Mouse (Mus musculus) T-helper 2 cell (primary cell): ENCODE results near the gene Slc6a16.

Experiments used
- in situ Hi-C: fragments of 300-600 bp; cut with MboI, MseI; formaldehyde crosslinking; loops from one replicate; pipeline ENCODE4 v1.15.1; 2025; ENCODE audit warnings: high pct_unique_total_duplicates

The Slc6a16 gene

DNA sequence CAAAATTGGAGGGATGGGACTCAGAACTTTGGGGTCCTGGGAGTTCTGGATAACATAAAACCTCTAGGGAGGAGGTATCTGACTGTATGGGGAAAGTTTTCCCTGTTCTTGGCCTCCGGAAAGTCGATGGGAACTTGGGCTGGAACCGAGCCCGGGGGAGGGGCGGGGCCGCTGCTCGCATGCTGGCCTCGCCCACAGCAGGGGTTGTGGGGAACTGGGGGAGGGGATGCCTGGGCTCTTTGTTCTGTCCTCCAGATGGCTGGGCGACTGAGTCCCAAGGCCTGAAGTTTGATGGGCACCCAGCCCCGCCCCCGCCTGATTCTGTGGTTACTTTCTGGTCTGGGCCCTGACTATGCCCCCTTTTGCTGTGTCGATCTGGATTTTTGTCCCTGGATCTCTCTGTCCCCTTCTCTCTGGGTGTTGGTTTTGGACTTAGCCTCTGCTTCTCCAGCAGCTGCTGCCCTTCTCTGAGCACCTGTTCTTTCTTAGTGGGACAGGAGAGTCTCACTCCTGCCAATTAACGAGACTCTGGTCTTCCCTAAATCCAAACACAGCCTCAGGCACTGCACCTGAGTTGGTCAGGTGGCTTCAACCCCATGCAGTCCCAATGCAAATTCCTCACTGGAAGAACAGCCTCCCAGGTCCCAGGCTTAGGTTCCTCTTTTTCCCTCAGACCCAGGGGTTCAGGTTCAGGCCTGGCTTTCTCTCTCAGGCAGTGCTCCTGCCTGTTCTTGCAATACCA is 24.3 kb upstream of the Slc6a16 start:
- in situ Hi-C loops = no loop called here

DNA sequence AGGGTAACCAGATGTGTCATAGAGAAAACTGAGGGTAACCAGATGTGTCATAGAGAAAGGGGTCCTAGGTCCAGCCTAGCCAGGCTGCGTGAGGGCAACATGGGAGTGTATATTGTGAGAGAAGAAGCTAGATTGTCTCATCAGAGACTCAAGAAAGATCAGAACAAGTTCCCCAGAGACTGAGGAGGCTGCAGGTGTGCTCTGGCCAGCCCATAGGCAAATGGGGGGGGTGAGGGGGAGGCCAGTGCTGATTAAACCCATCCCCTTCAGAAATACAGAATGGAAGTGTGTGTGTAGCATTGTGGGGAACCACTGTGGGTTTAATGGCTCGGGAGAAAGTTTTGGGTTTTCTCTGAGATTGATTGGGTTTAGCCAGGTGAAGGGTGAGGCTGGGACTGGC is 19.2 kb upstream of the Slc6a16 start:
- in situ Hi-C loops = no loop called here

DNA sequence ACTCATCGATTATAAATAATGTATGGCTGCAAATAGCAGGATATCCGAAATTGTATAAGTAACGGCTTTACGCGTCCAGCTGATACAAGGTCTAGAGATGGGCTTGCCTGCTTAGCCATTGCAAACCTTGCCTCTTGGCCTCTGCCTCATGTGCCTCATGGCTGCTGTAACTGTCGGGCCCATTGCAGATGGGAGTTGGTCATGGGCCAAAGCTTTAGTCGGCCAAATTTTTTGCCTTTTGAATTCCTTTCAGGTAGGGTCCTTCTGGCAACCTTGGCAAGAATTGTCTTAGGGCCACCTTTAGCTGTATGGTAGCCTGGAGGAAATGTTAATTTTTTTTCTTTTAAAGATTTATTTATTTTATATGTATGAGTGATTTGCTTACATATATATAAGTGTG is 16.1 kb upstream of the Slc6a16 start:
- in situ Hi-C loops = no loop called here

DNA sequence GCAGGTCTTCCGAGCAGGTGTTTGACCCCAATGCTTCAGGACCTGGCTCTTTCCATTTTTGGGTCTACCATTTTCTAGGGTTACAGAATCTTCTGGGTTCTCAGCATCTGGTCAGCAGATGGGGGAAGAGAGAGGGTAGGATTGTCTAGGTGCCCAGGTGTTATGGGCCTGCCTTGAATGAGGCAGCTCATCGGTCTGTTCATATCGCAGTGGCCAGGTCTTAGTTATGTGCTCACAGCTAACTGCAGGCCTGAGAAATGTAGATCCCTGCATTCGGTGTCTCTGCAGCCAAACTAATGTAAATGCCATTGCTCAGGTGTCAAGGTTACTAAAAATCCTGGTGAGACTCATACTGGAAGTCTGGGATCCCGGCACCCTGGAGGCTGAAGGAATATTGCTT is 14.5 kb upstream of the Slc6a16 start:
- in situ Hi-C loops = no loop called here

DNA sequence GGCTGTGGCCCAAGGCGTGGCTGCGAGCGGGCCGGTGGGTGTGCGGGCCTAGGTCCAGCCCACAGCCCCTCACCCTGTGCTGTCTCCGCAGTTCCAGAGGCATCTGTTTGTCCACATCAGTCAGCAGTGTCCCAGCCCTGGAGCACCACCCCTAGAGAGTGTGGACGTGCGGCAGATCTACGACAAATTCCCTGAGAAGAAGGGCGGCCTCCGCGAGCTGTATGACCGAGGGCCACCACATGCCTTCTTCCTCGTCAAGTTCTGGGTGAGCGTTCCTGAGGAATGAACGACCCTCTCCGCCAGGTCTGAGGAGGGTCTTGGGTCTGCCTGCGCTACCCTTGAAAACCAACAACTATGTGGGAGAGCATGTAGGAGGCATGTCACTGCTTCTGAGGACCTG is 12.3 kb upstream of the Slc6a16 start:
- in situ Hi-C loops = no loop called here

DNA sequence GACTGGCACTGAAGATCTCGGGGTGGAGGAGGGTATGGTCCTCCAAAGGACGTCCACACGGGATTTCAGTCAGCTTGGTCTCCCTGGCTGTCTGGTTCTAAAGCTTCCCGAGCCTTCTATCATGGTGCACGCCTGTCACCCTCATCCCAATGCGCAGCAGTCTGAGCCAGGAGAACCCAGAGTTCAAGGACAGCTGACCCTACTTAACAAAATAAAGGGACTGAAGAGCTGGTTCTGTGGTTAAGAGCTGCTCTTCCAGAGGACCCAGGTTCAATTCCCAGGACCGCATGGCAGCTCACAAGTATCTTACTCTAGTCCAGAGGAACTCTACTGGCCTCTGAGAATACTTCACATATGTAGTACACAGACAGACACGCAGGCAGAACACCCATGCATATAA is 11.8 kb upstream of the Slc6a16 start:
- in situ Hi-C loops = no loop called here

DNA sequence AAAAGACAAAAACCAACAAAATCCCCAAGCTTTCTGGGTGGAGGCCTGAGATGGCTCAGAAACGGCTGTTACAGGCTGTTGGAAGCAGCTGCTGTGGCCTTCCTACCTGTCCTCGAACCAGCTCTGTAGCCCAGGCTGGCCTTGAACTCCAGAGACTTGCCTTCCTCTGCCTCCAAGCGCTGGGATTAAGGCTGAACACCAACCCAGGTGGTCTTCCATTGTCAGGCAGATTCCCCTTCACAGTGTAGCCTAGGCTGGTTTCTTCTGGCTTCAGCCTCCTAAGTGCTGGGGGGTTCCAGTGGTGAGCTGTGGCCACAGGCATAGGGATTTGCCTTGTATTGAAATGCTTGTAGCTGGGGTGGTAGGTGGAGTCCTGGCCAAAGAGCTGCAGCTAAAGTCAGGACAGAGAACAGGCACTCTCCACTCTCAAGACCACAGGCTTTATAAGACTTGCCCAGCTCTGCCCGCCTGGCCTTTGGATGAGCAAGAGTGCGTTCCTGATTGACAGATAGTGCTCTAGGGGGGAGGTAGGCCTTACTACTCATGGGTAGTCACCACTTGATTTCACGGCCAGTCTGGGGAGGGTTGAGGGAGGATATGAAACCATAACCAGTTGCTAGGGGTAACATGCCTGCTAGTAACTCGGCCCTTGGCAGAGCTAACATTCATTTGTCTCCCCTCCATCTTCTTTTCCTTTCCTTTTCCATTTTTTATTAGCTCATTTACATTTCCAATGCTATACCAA is 11.3 kb upstream of the Slc6a16 start:
- in situ Hi-C loops = no loop called here

DNA sequence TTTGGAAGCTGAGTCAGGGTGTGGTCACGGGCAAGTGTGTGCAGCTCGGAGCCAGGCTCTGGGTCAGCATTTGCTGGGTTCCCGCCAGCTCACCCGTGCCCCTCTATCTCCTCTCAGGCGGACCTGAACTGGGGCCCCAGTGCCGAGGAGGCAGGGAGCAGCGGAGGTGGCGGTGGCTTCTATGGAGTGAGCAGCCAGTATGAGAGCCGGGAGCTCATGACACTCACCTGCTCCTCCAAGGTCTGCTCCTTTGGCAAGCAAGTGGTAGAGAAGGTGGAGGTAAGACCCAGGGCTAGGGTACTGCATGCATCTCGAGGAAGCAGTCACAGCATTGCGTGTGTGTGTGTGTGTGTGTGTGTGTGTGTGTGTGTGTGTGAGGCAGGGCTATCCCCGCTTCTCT is 9.7 kb upstream of the Slc6a16 start:
- in situ Hi-C loops = no loop called here

DNA sequence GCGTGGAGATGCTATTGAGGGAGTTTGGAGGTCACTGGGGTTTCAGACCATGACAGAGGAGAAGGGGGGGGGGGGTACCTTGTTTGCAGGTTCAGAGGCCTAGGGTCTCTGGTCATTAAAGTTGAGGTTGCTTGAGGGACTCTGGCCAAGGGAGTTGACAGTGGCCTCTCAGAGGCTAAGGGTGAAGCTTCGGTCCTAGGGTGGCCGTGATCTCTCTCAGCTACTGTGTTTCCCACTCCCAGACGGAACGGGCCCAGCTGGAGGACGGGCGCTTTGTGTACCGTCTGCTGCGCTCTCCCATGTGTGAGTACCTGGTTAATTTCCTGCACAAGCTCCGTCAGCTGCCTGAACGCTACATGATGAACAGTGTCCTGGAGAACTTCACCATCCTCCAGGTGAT is 8.9 kb upstream of the Slc6a16 start:
- in situ Hi-C loops = no loop called here

DNA sequence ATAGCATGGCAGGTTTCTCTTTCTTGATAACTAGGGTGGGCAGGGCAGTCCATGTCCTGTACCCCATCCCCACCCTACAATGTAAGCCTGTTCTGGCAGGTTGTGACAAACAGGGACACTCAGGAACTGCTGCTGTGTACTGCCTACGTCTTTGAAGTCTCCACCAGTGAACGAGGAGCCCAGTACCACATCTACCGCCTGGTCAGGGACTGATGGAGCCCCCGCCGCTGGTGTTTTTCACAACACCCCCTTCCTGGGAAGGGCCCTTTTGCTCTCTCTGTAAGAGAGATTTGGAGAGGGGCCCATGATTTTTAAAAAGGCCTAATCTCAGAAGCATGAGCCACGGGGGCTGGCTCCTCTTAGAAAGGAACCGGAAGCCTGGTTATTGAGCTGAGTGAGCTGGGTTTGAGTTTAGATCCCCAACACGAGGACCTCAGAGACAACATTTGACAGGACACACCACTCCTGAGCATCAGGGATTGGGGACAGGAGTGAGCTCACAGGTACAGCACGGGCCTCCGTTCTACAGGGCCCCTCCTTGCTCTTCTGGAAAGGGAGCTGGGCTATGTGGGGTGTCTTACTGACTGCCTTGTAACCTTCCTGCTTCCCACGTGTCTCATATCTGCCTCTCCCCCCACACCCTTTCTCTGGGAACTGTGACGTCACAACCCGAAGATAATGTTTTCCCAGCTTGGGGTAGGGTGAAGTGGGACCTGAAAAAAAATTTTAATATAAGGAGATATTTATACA is 8.0 kb upstream of the Slc6a16 start:
- in situ Hi-C loops = no loop called here

DNA sequence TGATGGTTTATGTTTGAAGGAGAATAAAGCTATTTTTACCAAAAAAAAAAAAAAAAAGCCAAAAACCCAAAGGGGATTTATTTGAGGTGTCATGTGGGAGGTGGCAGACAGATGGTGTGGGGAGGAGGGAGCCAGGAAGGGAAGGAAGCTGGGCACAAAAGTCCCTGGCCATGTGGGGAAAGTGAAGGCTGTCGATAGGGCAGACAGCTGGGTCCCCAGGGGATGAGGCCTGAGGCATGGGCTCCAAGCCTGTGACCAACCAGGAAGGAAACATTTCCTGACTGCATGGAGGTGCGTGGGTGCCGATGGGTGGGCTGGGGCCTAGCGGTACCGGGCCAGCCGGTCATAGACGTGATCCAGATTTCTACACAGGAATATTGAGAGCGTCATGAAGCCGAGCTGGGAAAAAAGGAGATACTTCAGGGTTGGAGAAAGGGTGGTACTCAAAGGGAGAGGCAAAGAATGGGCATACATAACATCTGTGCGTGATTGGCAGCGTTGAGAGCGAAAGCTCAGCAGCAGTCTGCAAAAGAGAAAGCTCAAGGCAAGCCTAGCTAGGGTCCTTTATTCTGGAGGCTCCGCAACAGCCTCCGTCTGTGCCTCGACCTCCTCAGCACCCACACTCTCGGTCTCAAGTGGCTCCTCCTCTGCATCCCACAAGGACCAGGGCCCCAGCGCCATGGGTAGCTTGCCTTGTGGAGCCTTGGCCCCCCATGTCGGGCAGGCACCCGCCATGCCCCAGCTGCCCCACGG is 7.1 kb upstream of the Slc6a16 start:
- in situ Hi-C loops = no loop called here

DNA sequence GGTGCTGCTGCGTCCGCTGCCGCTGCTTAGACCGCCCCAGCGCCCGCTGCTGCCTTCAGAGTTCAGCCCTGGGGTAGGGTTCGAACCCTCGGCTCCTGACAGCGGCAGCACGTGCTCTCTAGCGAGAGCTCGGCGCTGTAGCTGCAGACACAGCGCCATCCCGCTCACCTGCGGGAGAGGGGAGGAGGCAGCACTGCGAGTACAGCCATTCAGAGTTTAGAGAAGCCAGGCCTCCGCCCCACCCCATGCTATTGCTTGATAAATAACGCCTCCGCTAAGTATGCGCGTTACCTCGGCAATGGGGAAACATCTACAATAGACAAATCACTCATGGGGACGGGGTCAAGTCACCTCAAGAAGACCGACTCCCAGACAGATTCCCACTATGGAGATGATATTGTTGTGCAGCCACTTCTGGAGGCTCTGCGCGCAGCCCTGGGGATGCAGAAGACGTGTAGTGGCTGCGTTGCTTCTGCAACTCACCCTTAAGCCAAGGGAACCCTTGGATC is 6.5 kb upstream of the Slc6a16 start:
- in situ Hi-C loops = no loop called here

DNA sequence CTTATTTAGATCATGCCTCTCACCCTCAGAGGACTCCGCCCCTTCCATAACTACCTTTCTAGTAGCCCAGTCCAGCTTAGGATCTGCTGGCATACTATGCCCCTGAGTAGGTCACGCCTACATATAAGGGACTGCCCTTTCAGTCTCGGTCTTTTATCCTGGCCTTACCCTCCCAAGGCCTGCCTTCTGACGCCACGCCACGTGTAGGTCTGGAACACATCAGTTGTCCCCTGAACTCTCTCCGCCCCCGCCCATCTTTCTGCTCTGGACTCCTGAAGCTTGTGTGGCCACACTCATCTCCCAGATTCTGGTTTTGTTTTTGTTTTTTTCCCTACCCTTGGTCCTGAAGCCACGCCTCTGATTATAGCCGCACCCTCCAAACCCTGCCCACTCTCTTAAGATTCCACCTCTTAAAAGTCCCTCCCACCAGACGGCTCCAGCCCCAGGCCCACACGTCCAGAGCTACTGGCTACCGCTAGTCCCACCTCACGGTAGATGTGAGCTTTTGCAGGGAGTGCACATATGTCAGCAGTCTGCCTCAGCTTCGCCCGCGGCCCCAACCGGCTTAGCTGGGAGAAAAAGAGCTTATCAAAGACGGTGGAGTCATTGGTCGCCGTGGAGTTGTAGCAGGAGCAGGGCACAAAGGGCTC is 5.8 kb upstream of the Slc6a16 start:
- in situ Hi-C loops = no loop called here

DNA sequence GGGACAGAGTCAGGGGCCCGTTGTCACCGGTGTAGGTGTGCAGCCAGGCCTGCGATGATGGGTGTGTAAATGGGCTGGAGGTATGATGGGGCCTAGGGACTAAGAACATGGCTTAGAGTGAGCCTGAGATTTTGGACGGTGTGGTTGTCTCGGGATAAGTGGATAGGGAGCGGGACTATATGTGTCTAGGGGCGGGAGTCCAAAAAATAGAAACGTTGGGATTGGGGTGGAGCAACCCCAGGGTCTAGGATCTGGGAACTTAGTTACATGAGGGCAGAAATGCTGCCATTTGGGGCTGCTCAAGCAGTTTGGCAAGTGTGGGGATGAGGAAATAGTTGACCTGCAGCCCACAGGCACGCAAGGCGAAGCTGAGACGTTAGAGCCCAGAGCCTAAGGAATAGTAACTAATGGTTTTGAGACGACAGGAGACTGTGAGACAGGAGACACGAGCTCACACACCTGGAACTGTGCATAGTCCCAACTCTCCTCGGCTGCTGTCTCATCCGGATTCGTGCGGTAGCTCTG is 5.2 kb upstream of the Slc6a16 start:
- in situ Hi-C loops = no loop called here

DNA sequence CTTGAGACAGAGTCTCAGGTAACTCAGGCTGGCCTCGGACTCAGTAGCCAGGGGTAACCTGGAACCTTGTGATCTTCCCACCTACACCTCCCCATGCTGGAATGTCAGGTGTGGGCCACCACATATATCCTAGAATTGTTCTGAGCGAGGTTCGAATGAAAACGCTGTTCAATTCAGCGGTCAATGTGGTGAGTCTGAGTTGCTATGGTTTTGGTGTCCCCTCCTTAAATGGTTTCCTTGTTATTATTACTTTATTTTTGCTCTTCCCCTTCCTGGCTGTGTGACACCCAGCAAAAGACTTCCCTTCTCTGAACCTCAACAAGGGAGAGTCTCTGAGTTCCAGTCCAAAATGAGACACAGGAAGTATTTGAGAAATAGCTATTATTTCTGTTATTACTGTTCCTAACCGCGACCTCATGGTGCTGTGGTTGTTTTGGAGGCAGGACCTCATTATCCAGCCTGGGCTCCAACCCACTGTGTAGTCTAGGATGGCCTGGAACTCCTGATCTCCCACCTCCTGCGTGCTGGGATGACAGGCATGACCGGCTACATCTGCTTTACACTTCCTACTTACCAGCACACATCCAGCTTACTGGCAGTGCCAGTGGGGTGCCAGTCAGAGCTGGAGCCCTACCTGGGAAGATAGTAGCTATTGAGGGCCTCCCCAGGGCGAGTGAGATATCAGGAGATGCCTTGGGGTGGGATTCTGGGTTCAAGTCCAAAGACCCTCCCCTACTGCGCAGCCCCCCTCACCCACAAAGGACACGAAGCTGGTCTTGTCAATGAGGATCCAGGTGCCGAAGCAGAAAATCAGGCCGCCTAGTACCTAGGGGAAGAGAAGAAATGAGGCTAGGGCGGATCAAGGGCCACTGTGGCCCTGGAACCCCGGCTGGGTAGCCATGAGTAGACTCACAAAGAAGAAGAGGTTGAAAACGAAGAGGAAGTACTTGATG is 2.9 kb upstream of the Slc6a16 start:
- in situ Hi-C loops = no loop called here

DNA sequence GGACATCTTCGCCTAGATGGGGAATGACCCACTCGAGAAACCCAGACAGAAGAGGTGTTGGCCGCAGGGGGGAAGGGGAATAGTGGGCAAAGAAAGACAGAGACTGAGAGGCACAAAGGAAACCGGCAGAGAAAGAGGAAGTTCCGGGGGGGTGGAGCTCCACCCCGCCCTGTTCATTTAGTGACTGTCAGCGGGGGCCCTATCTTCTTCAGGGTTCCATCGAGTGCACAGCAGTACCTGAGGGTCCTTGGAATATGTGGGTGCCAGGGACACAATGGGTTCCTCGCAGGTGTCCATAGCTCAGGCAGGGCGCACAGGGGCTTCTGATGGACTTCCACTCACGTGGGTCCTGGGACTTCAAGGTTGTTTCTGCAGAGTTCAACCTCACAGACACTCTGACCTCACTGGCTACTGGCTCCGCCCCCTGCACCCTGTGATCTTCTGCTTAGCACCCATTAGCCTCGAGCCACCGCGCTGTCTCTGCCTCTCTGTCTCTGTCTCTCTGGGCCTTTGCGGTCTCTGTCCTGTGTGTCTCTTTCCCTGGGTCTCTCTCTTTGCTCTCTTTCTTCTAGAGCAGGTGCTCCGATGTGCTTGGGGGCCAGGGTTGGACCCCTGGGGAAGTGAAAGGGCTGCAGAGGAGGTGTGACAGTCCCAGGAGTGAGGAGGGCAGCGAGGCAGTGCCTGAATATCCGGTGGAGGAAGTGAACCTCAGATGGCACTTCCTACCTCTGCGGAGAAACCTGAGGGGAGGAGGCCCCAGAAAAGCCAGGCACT is 2.0 kb upstream of the Slc6a16 start, which contains the start of gene Cd37:
TSS of gene Cd37 (minus strand) at position 393 of the 774 bp plus-strand sequence.
- in situ Hi-C loops = no loop called here

DNA sequence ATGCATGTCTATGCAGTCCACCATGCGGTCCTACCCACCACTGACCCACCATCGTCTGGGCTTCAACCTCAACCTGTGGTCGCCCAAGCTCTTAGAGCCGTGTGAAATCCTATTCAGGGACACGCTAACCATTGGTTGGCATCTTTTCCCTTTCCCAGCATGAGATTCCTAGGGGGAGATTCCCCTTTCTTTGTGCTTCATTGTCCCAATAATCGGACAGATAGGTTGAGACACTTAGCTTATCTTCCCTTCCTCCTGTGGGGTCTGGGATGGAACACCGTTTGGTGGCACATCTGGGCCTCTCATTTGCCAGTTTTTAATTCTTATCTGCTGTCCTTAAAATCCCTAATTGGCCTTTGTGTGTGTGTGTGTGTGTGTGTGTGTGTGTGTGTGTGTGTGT is 776 bp upstream of the Slc6a16 start:
- in situ Hi-C loops = no loop called here

DNA sequence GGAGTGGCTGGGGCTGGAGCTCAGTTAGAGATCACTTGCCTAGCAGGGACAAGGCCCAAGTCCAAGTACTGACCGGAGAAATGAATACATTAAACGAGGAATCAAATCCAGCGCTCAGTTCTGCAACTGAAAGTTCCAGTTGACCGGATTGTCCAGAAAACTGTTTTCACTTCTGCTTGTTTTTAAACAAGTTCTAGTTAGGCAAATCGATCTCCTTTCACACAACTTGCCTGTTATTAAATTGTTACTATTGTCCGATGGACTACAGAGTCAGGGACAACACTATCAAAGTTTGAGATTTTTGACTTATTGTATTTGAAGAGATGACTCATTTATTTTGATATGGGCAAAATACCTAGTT is 484 bp downstream of the Slc6a16 start:
- in situ Hi-C loops = no loop called here

DNA sequence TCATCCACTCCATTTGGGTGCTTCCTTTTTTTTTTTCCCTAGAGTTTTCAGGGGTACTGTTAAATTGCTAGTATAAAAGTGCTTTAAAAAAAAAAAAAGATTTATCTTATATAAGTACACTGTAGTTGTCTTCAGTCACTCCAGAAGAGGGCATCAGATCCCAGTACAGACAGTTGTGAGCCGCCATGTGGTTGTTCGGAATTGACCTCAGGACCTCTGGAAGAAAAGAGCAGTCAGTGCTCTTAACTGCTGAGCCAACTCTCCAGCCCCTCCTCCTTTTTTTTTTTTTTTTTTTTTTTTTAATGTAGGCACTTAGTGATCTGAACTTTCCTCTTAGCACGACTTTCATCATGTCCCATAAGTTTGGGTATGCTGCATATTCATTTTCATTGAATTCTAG is 6.8 kb downstream of the Slc6a16 start:
- in situ Hi-C loops = no loop called here
